Comparison of ENCODE assay signal across 16 mouse cellular contexts in genomic region chr8:93940542-93941423, GRCm38 (mm10).
A peak's percentile ranks its signal among the peaks of the same experiment; 100 is the strongest.
DNase-seq lines count a peak whose midpoint lies in the region; ATAC-seq and TF ChIP-seq lines count a peak whose summit lies in the region.
"Had no signal": no experiment of that assay in that cellular context is flagged by ENCODE, and none has a peak within 500 bp of the region (broad histone marks: within the 10 kb centered on the region; RNA-seq: fewer than 3 reads in every experiment).

No protein-coding gene starts in this region.

- H3K27me3 ChIP-seq in forebrain, embryonic 13.5 days, result no peaks in the 10 kb centered on the region
- H3K27me3 ChIP-seq in forebrain, embryonic 11.5 days (ENCODE audit: control insufficient read depth, insufficient read depth, low read length), result no peaks in the 10 kb centered on the region
- H3K27me3 ChIP-seq in heart, postnatal 0 days (ENCODE audit: control insufficient read depth, insufficient read depth, low read length), result no peaks in the 10 kb centered on the region
- no peaks in the 10 kb centered on the region for H3K27me3 ChIP-seq in midbrain, embryonic 13.5 days
- H3K27me3 ChIP-seq in midbrain, embryonic 11.5 days (ENCODE audit: control insufficient read depth, insufficient read depth, low read length), result no peaks in the 10 kb centered on the region
- no peaks in the 10 kb centered on the region for H3K27me3 ChIP-seq in forebrain, embryonic 16.5 days (replicated peaks; ENCODE audit: control insufficient read depth, insufficient read depth, low read length)
- H3K27me3 ChIP-seq: kidney, embryonic 15.5 days had no signal

- intact Hi-C loops in heart, postnatal 36 days (cut with DNase I), result no loop called here

- H3K4me3 ChIP-seq in forebrain, embryonic 13.5 days, result no peak overlapping the region
- no peak overlapping the region for H3K4me3 ChIP-seq in forebrain, embryonic 11.5 days (ENCODE audit: low read depth, low read length)
- no peak overlapping the region for H3K4me3 ChIP-seq in heart, postnatal 0 days (ENCODE audit: low read depth, low read length)
- H3K4me3 ChIP-seq in midbrain, embryonic 13.5 days (replicated peaks), result no peak overlapping the region
- H3K4me3 ChIP-seq in midbrain, embryonic 11.5 days (ENCODE audit: low read depth, low read length), result no peak overlapping the region
- no peak overlapping the region for H3K4me3 ChIP-seq in forebrain, embryonic 16.5 days (replicated peaks; ENCODE audit: low read length)
- H3K4me3 ChIP-seq: heart, adult 2 months; kidney, embryonic 15.5 days had no signal

- WGBS in forebrain, embryonic 13.5 days, result 80% methylated on average over 11 of the region's 11 CpGs
- 82% methylated on average over 11 of the region's 11 CpGs for WGBS in forebrain, embryonic 11.5 days
- 38% methylated on average over 11 of the region's 11 CpGs for WGBS in heart, postnatal 0 days
- 88% methylated on average over 11 of the region's 11 CpGs for WGBS in midbrain, embryonic 13.5 days
- 84% methylated on average over 11 of the region's 11 CpGs for WGBS in midbrain, embryonic 11.5 days
- WGBS in forebrain, embryonic 16.5 days, result 78% methylated on average over 11 of the region's 11 CpGs

- no peak overlapping the region for H3K4me2 ChIP-seq in forebrain, embryonic 13.5 days
- no peak overlapping the region for H3K4me2 ChIP-seq in forebrain, embryonic 11.5 days (ENCODE audit: low read depth, low read length, severe bottlenecking)
- H3K4me2 ChIP-seq in heart, postnatal 0 days (ENCODE audit: low read depth, low read length), result peak overlapping the region; percentile 15; the same call in 1 of the 2 replicates
- no peak overlapping the region for H3K4me2 ChIP-seq in midbrain, embryonic 13.5 days (replicated peaks)
- H3K4me2 ChIP-seq in midbrain, embryonic 11.5 days, result no peak overlapping the region
- no peak overlapping the region for H3K4me2 ChIP-seq in forebrain, embryonic 16.5 days (ENCODE audit: low read length)
- H3K4me2 ChIP-seq: kidney, embryonic 15.5 days; liver, embryonic 11.5 days had no signal

- no peak for DNase-seq in forebrain, embryonic 11.5 days (ENCODE audit: low spot score)
- DNase-seq in heart, postnatal 0 days (ENCODE audit: low spot score), result no peak
- no peak for DNase-seq in heart, postnatal 36 days
- DNase-seq in midbrain, embryonic 11.5 days (ENCODE audit: low spot score, missing footprints), result no peak
- no peak for DNase-seq in spleen, adult 18-20 months
- DNase-seq: adrenal gland, postnatal 36 days; B cell, adult 2 months; heart, adult 2 months; right cerebral cortex, postnatal 25 days; thymus, adult 2 months had no signal

- 0 out of 2 replicates have a peak overlapping the region, but pooled peaks have one; percentile 0 for H3K27ac ChIP-seq in forebrain, embryonic 13.5 days
- no peak overlapping the region for H3K27ac ChIP-seq in forebrain, embryonic 11.5 days (ENCODE audit: low read depth, low read length)
- H3K27ac ChIP-seq in heart, postnatal 0 days (ENCODE audit: low read depth), result no peak overlapping the region
- H3K27ac ChIP-seq in midbrain, embryonic 13.5 days, result peak overlapping the region; percentile 39; the same call in 1 of the 2 replicates
- H3K27ac ChIP-seq in midbrain, embryonic 11.5 days (ENCODE audit: low read depth, low read length), result no peak overlapping the region
- H3K27ac ChIP-seq in forebrain, embryonic 16.5 days (ENCODE audit: low read length), result peak overlapping the region; percentile 23
- H3K27ac ChIP-seq: heart, adult 2 months; kidney, embryonic 15.5 days had no signal

- no peaks in the 10 kb centered on the region for H3K9me3 ChIP-seq in forebrain, embryonic 13.5 days (replicated peaks)
- no peaks in the 10 kb centered on the region for H3K9me3 ChIP-seq in forebrain, embryonic 11.5 days (ENCODE audit: control insufficient read depth, low read length)
- H3K9me3 ChIP-seq in heart, postnatal 0 days (replicated peaks; ENCODE audit: control insufficient read depth, low read length), result no peaks in the 10 kb centered on the region
- H3K9me3 ChIP-seq in midbrain, embryonic 13.5 days, result no peaks in the 10 kb centered on the region
- no peaks in the 10 kb centered on the region for H3K9me3 ChIP-seq in midbrain, embryonic 11.5 days (ENCODE audit: control insufficient read depth, low read length)
- no peaks in the 10 kb centered on the region for H3K9me3 ChIP-seq in forebrain, embryonic 16.5 days (ENCODE audit: control insufficient read depth, low read length)
- H3K9me3 ChIP-seq: kidney, embryonic 15.5 days had no signal

- H3K9ac ChIP-seq in forebrain, embryonic 13.5 days, result no peak overlapping the region
- H3K9ac ChIP-seq in forebrain, embryonic 11.5 days (ENCODE audit: low read length), result no peak overlapping the region
- H3K9ac ChIP-seq in heart, postnatal 0 days (replicated peaks; ENCODE audit: low read depth, low read length), result no peak overlapping the region
- H3K9ac ChIP-seq in midbrain, embryonic 13.5 days (replicated peaks), result no peak overlapping the region
- H3K9ac ChIP-seq in midbrain, embryonic 11.5 days (ENCODE audit: low read length), result no peak overlapping the region
- H3K9ac ChIP-seq in forebrain, embryonic 16.5 days (replicated peaks; ENCODE audit: low read depth, low read length), result no peak overlapping the region
- H3K9ac ChIP-seq: kidney, embryonic 15.5 days had no signal

- no peak for ATAC-seq in forebrain, embryonic 13.5 days
- ATAC-seq in forebrain, embryonic 11.5 days (replicated peaks; ENCODE audit: low FRiP score), result no peak
- ATAC-seq in heart, postnatal 0 days (ENCODE audit: insufficient read depth, low read depth), result no peak
- ATAC-seq in midbrain, embryonic 13.5 days, result no peak
- no peak for ATAC-seq in midbrain, embryonic 11.5 days (ENCODE audit: low FRiP score)
- ATAC-seq in forebrain, embryonic 16.5 days, result no peak
- ATAC-seq: inflammation-experienced regulatory T-cells, adult 6 months had no signal

- peaks cover 15% of the 10 kb centered on the region for H3K4me1 ChIP-seq in forebrain, embryonic 13.5 days
- no peaks in the 10 kb centered on the region for H3K4me1 ChIP-seq in forebrain, embryonic 11.5 days (replicated peaks; ENCODE audit: control insufficient read depth, insufficient read depth, low read length)
- peaks cover 11% of the 10 kb centered on the region for H3K4me1 ChIP-seq in heart, postnatal 0 days (ENCODE audit: control insufficient read depth, insufficient read depth)
- H3K4me1 ChIP-seq in midbrain, embryonic 13.5 days (replicated peaks), result 0 out of 2 replicates have a peak, but pooled peaks cover 4% of the 10 kb centered on the region
- H3K4me1 ChIP-seq in midbrain, embryonic 11.5 days (ENCODE audit: control insufficient read depth, insufficient read depth, low read length), result no peaks in the 10 kb centered on the region
- H3K4me1 ChIP-seq in forebrain, embryonic 16.5 days (replicated peaks; ENCODE audit: control insufficient read depth, insufficient read depth, low read length), result peaks cover 12% of the 10 kb centered on the region
- H3K4me1 ChIP-seq: kidney, embryonic 15.5 days had no signal

- TF ChIP-seq EP300 in heart, postnatal 0 days (IDR thresholded peaks at IDR 0.05; ENCODE audit: low read depth), result no peak

- H3K36me3 ChIP-seq in forebrain, embryonic 13.5 days (ENCODE audit: poor library complexity, severe bottlenecking), result peaks cover 32% of the 10 kb centered on the region
- H3K36me3 ChIP-seq in forebrain, embryonic 11.5 days (ENCODE audit: control insufficient read depth, insufficient read depth, low read length), result no peaks in the 10 kb centered on the region
- no peaks in the 10 kb centered on the region for H3K36me3 ChIP-seq in heart, postnatal 0 days (replicated peaks; ENCODE audit: control insufficient read depth, insufficient read depth, low read length)
- H3K36me3 ChIP-seq in midbrain, embryonic 13.5 days, result peaks cover 20% of the 10 kb centered on the region
- H3K36me3 ChIP-seq in midbrain, embryonic 11.5 days (ENCODE audit: control insufficient read depth, insufficient read depth, low read length), result no peaks in the 10 kb centered on the region
- H3K36me3 ChIP-seq in forebrain, embryonic 16.5 days (ENCODE audit: control insufficient read depth, insufficient read depth), result no peaks in the 10 kb centered on the region
- H3K36me3 ChIP-seq: kidney, embryonic 15.5 days had no signal

- TF ChIP-seq CTCF in heart, postnatal 0 days (IDR thresholded peaks at IDR 0.05; ENCODE audit: low read depth), result no peak

Comparison
In these comparisons a context has a peak if more than half of its experiments do, and no peak if none do; other contexts are left out.
1. H3K27ac ChIP-seq: peak in forebrain, embryonic 13.5 days (single experiment), midbrain, embryonic 13.5 days (single experiment) and forebrain, embryonic 16.5 days (single experiment); none in forebrain, embryonic 11.5 days (single experiment), heart, postnatal 0 days (single experiment) and midbrain, embryonic 11.5 days (single experiment).